Mouse (Mus musculus): ENCODE results near the gene Poc1a.

DNA sequence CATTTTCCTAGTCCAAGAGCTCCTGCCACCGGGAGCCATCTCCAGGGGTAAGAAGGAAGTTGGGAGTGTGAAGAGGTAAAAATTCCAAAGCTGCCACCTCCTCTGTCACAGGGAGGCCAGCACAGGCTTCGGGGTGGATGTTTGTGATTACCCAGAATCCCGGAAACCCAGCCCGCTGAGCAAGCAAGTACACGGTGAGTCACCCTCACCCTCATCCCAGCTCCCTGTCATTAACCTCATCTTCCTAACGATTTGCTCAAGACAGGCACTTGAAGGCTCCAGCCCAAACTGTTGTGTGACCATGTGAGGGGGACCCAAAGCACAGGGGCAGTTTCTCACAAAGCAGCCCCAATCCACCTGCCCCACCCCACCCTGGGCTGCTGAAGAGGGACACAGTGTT, 72.9 kb downstream of the Poc1a start:
- TF ChIP-seq CTCF (IDR thresholded peaks at IDR 0.05; ENCODE audit: low read depth, low read length) (no peak), GATA1 (IDR thresholded peaks at IDR 0.05; ENCODE audit: borderline replicate concordance, low read length) (no peak), GATA2 (IDR thresholded peaks at IDR 0.05; ENCODE audit: borderline replicate concordance, low read depth, low read length) (no peak), TAL1 (conservative IDR thresholded peaks at IDR 0.05; ENCODE audit: low read depth, low read length) (no peak), POLR2AphosphoS5 (IDR thresholded peaks at IDR 0.05; ENCODE audit: insufficient replicate concordance, low read depth, low read length) (no peak)

Data from G1E (cell line).